Mouse (Mus musculus) C2C12 (cell line): Measurements from ENCODE around the gene Epb41l1. TPM values are rescaled to one million over a fixed set of nuclear protein-coding genes. Genes with fewer than 3 reads are reported as not detected.

Experiments used
- H3K27me3 ChIP-seq: one replicate; pipeline ENCODE4 v1.6.1; 2011; ENCODE audit not compliant: control insufficient read depth, insufficient read depth, insufficient read length
- H3K36me3 ChIP-seq: one replicate; pipeline ENCODE4 v1.6.1; 2011; ENCODE audit not compliant: control insufficient read depth, insufficient read depth
- H3K4me3 ChIP-seq: one replicate; pipeline ENCODE4 v1.5.1; 2011; ENCODE audit warnings: mild to moderate bottlenecking, control low read depth; ENCODE audit not compliant: poor library complexity, insufficient read depth, severe bottlenecking
- H3K79me2 ChIP-seq: one replicate; pipeline ENCODE4 v1.6.1; 2011; ENCODE audit not compliant: control insufficient read depth, insufficient read depth
- H3K79me3 ChIP-seq: one replicate; pipeline ENCODE4 v1.6.1; 2011; ENCODE audit warnings: low read depth, control low read depth
- H3ac ChIP-seq: one replicate; pipeline ENCODE3; 2011; ENCODE audit warnings: low read depth; ENCODE audit not compliant: control insufficient read depth, insufficient read length
- CEBPB ChIP-seq: IDR thresholded peaks from one replicate; pipeline ENCODE4 v1.6.1; 2011; ENCODE audit warnings: low read depth, mild to moderate bottlenecking, control low read depth, moderate library complexity
- CTCF ChIP-seq: IDR thresholded peaks from one replicate; pipeline ENCODE4 v1.5.1; 2011; ENCODE audit not compliant: control insufficient read depth, insufficient read depth, insufficient read length
- FOSL1 ChIP-seq: IDR thresholded peaks from one replicate; pipeline ENCODE4 v1.8.0; 2011; ENCODE audit warnings: mild to moderate bottlenecking, low read length; ENCODE audit not compliant: poor library complexity, insufficient read depth, severe bottlenecking
- MAX ChIP-seq: IDR thresholded peaks from one replicate; pipeline ENCODE4 v1.6.1; 2011; ENCODE audit warnings: mild to moderate bottlenecking, control low read depth
- MYOD1 ChIP-seq: IDR thresholded peaks from one replicate; pipeline ENCODE4 v1.6.1; 2011; ENCODE audit warnings: low read depth; ENCODE audit not compliant: control insufficient read depth, insufficient read length
- MYOG ChIP-seq: IDR thresholded peaks from one replicate; pipeline ENCODE4 v1.6.1; 2011; ENCODE audit not compliant: control insufficient read depth, insufficient read length; ENCODE audit errors: extremely low read depth
- USF1 ChIP-seq: IDR thresholded peaks from one replicate; pipeline ENCODE4 v1.6.1; 2011; ENCODE audit warnings: low read depth, mild to moderate bottlenecking, control low read depth, moderate library complexity
- polyA plus RNA-seq: library from polyadenylated mRNA; unstranded; fragments of >200 nt; fragmentation: generic; extraction: Trizol; gene quantifications from one replicate; pipeline ENCODE4 v1.2.1, GENCODE M21; 2012; ENCODE audit warnings: missing spikeins

Gene Epb41l1
- polyA plus RNA-seq, 1 experiment: 37.8 TPM

DNA sequence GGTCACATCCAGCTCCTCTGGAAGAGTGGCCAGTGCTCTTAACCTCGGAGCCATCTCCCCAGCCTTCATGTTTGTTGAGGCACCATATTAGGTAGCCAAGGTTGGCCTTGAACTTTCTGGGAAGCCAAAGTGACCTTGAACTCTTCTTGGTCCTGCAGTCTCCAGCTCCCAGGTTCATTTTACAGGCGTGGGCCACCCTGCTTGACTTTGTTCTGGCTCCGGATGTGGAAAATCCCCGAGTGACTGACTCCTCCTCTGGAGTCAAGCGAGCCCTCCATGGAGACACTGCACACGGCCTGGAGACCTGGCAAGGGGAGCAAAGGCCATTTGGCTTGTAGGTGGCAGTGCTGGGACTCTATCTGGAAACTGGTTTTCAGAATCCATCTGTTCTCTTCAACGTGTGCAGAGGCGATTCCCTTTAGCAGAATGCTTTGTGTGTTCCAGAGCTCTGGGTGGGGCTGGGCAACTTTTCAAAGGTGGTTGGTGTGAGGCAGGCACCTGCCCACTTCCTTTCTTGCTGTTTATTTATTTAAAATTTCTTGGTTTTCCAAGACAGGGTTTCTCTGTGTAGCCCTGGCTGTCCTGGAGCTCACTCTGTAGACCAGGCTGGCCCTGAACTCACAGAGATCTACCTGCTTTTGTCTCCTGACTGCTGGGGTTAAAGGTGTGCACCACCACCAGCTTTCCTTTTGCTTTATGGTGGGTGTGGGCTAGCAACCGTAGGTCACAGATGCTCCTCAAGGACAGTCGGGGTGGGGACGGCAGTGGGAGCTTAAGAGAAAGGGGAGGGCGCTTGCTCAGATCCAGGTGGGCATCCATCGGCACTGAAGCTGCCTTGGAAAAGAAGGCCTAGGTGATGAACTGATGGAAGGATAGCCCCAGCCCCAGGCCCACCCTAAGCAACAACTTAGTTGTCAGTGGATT lies 30.8 kb downstream of the Epb41l1 start:
- no peaks in the 10 kb centered on the region for H3K27me3 ChIP-seq
- H3K4me3 ChIP-seq: no peak overlapping the region
- H3ac ChIP-seq: no peak overlapping the region
- no peaks in the 10 kb centered on the region for H3K79me3 ChIP-seq
- TF ChIP-seq CEBPB (no peak), MAX (no peak), MYOG (no peak), FOSL1 (no peak), CTCF (no peak), USF1 (no peak), MYOD1 (no peak)
- H3K36me3 ChIP-seq: no peaks in the 10 kb centered on the region
- peaks cover 7% of the 10 kb centered on the region for H3K79me2 ChIP-seq

DNA sequence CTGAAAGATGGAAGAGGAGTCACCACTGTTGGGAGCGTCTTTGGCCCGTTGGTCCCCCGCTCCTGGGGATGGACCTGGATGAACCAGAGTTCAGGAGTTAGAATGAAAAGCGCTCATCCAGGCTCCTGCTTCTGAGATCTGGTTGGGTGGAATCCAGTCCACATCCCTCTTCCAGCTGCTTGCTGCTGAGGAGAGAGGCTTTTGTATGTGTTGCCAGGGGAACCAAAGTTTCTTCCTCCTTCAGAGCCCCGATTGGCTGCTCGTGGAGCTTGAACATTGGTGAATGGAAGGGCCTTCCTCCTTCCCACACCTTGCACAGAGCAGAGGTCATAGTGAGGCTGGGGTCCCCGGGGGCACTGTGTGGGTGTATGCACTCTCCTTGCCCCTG lies 31.4 kb downstream of the Epb41l1 start:
- Histone ChIP-seq H3K36me3 (no peaks in the 10 kb centered on the region), H3K79me2 (peaks cover 7% of the 10 kb centered on the region), H3K27me3 (no peaks in the 10 kb centered on the region), H3K4me3 (no peak overlapping the region), H3K79me3 (no peaks in the 10 kb centered on the region), H3ac (no peak overlapping the region)
- TF ChIP-seq USF1: no peak
- TF ChIP-seq FOSL1: no peak
- TF ChIP-seq MYOD1: no peak
- no peak for TF ChIP-seq CTCF
- TF ChIP-seq MAX: no peak

DNA sequence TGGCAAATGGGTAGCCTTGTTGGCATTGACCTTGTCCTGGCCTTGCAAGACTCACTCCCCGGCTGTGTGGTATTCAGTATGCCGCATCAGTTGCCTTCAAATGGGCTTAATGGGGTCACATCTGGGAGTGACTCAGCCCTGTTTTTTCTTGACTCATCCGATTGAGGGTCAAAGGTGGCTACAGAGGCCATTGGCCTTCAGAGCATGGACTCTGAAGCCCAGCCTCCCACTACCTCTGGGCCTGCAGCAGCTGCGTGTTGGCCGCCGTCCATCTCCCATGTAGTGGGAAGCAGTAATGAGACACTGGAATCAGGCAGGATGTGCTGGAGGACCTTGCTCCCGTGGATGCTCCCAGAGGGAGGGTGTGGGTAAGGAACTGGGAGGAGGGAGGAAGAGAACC lies 33.1 kb downstream of the Epb41l1 start:
- Histone ChIP-seq H3ac (no peak overlapping the region), H3K79me3 (no peaks in the 10 kb centered on the region), H3K27me3 (no peaks in the 10 kb centered on the region), H3K36me3 (no peaks in the 10 kb centered on the region), H3K4me3 (no peak overlapping the region), H3K79me2 (peaks cover 7% of the 10 kb centered on the region)
- TF ChIP-seq FOSL1 (peak; percentile 97), CTCF (no peak), MYOD1 (peak; percentile 85), MAX (peak; percentile 89)

DNA sequence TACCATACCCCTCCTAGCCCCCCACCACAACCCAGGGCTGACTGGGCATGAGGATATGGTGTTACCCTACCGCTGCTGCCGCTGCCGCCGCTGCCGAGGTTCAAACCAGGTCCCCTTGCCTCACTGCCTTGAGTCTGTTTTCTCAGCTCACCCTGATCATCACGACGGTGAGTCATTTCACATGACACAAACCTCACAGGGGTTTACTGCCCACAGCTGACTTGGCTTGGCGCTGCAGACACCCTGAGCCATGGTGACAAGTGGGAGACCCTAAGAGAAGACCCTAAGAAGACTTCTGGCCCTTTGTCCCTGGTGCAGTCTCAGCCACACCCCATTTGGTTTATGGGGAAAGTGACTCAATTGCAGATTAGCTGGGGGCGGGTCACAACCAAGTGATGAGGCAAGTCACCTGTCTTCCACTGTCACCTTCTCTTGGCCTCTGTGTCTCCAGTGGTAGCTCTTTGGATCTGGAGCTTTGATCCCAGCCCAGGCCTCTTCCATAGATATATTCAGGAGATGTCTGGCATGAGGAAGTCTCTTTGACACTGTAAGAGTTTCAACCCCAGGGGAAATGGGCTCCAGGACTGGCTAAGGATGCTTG lies 34.9 kb downstream of the Epb41l1 start:
- no peak overlapping the region for H3ac ChIP-seq
- H3K79me3 ChIP-seq: no peaks in the 10 kb centered on the region
- peaks cover 7% of the 10 kb centered on the region for H3K79me2 ChIP-seq
- no peaks in the 10 kb centered on the region for H3K36me3 ChIP-seq
- H3K4me3 ChIP-seq: no peak overlapping the region
- TF ChIP-seq USF1 (no peak), FOSL1 (peak; percentile 29), CTCF (no peak), CEBPB (no peak), MYOG (no peak), MAX (no peak), MYOD1 (peak; percentile 70)
- no peaks in the 10 kb centered on the region for H3K27me3 ChIP-seq

DNA sequence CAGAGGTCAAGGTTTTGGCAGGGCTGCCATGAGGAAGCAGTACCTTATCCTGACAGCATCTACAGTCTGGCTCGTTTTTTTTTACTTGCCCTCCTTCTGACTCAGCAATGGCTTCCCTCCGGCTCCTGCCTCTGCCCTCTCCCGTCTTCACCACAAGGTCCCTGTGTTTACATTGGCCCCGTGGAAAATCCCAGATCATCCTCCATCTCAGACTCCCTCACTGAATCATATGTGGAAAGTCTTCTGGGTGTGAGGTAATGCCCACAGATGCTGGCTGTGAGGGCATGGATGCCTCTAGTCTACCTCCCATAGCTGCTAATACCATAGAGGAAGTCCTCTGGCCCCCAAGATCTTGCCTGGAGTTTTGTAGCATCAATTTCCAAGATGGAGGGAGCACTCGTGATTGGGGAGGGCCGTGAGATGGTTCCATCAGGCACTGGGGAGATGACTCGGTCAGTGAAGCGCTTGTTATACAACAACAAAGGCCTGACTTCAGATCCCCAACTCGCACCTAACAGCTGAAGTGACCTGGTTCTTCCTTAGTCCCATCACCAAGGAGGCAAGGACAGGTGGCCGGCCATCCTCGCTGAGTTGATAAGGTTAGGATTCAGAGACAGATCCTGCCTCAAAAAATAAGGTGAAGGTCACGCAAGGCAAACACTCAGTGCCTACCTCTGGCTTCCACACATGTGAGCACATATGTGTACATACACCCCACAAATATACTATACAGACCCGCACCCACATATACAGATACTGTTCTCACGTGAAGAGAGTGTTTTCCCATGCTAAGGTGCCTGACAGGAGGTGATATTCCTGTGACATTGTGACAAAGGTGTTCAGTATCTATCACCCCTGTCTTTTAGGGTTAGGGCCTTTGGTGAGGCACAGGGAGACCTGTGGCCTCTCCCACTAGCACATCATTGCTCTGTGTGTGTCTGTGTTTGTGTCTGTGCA lies 36.0 kb downstream of the Epb41l1 start:
- Histone ChIP-seq H3K4me3 (no peak overlapping the region), H3K79me2 (peaks cover 7% of the 10 kb centered on the region), H3K79me3 (no peaks in the 10 kb centered on the region), H3K36me3 (no peaks in the 10 kb centered on the region), H3ac (no peak overlapping the region), H3K27me3 (no peaks in the 10 kb centered on the region)
- TF ChIP-seq CEBPB (peak; percentile 30), FOSL1 (peak; percentile 2), MAX (peak; percentile 41), MYOD1 (no peak)
